Mouse (Mus musculus) megakaryocyte, embryonic 14.5 days (primary cell): Measurements from ENCODE around the gene Prr14l.

Experiments
- FLI1 ChIP-seq: IDR thresholded peaks from 2 replicates; pipeline ENCODE4 v1.6.1; 2012; ENCODE audit warnings: low read length, inconsistent platforms, mixed read lengths
- GATA1 ChIP-seq: IDR thresholded peaks from 3 replicates; pipeline ENCODE4 v1.6.1; 2012; ENCODE audit warnings: mixed read lengths, low read length, inconsistent platforms, borderline replicate concordance

GRCm38 (mm10) chr5:32767004-32767403, 87.1 kb downstream of the Prr14l start:
- no peak for TF ChIP-seq GATA1
- TF ChIP-seq FLI1 = no peak
